33 mouse cellular contexts compared by ENCODE assay signal in genomic region chr2:174445018-174445417, GRCm38 (mm10). TPM values are rescaled to one million over a fixed set of nuclear protein-coding genes. Genes with fewer than 3 reads are reported as not detected.
"Had no signal": no experiment of that assay in that cellular context is flagged by ENCODE, and none has a peak within 500 bp of the region (broad histone marks: within the 10 kb centered on the region; RNA-seq: fewer than 3 reads in every experiment).

No protein-coding gene starts in this region.

- H3K9me3 ChIP-seq: heart, embryonic 10.5 days; heart, embryonic 12.5 days; hindbrain, embryonic 10.5 days; hindbrain, embryonic 12.5 days; intestine, embryonic 15.5 days; kidney, embryonic 15.5 days; limb, embryonic 10.5 days; limb, embryonic 12.5 days; liver, embryonic 13.5 days had no signal

- H3K27me3 ChIP-seq: intestine, embryonic 15.5 days; kidney, embryonic 15.5 days; limb, embryonic 12.5 days had no signal

- H3K27ac ChIP-seq: gastrocnemius, adult 2 months; heart, embryonic 10.5 days; hindbrain, embryonic 10.5 days; hindbrain, embryonic 12.5 days; hindbrain, embryonic 14.5 days; intestine, embryonic 15.5 days; kidney, embryonic 15.5 days; kidney, postnatal 0 days; limb, embryonic 10.5 days; liver, embryonic 13.5 days had no signal

- H3K4me3 ChIP-seq: gastrocnemius, adult 2 months; heart, embryonic 10.5 days; heart, embryonic 12.5 days; hindbrain, embryonic 10.5 days; hindbrain, embryonic 12.5 days; intestine, embryonic 15.5 days; kidney, embryonic 15.5 days; limb, embryonic 10.5 days; limb, embryonic 12.5 days; liver, embryonic 13.5 days had no signal

- DNase-seq: gastrocnemius, adult 2 months; gastrocnemius, postnatal 10 days; gastrocnemius, postnatal 25 days; heart, adult 18-20 months; heart, postnatal 10 days; heart, postnatal 4 days; kidney, adult 18-20 months; kidney, adult 9 months; kidney, postnatal 14 days; kidney, postnatal 36 days; layer of hippocampus, adult 9-11 months; layer of hippocampus, postnatal 36 days; liver; liver, embryonic 13.5 days had no signal

- ATAC-seq: hindbrain, embryonic 16.5 days; inflammation-experienced regulatory T-cells, adult 6 months; intestine, embryonic 15.5 days; intestine, postnatal 0 days had no signal

- H3K9ac ChIP-seq: heart, embryonic 12.5 days; hindbrain, embryonic 12.5 days; hindbrain, embryonic 14.5 days; intestine, embryonic 15.5 days; kidney, embryonic 15.5 days; limb, embryonic 12.5 days; liver, embryonic 13.5 days had no signal

- H3K4me2 ChIP-seq: heart, embryonic 12.5 days; hindbrain, embryonic 12.5 days; hindbrain, embryonic 14.5 days; intestine, embryonic 15.5 days; kidney, embryonic 15.5 days; limb, embryonic 12.5 days; liver, embryonic 11.5 days; liver, embryonic 13.5 days had no signal

- H3K36me3 ChIP-seq: heart, embryonic 10.5 days; heart, embryonic 12.5 days; hindbrain, embryonic 10.5 days; hindbrain, embryonic 12.5 days; intestine, embryonic 15.5 days; kidney, embryonic 15.5 days; limb, embryonic 10.5 days; limb, embryonic 12.5 days; liver, embryonic 13.5 days had no signal

RNA-seq across cellular contexts. Expression of gene Tubb1, which starts 5.5 kb away (rescaled TPM):
- total RNA-seq: gastrocnemius, adult 2 months; layer of hippocampus, adult 18-20 months; layer of hippocampus, postnatal 14 days; layer of hippocampus, postnatal 36 days; left cerebral cortex, adult 18-20 months; left cerebral cortex, postnatal 10 days; left cerebral cortex, postnatal 25 days had no signal
- polyA plus RNA-seq: intestine, postnatal 0 days had no signal
